Mouse (Mus musculus) thymus, adult 2 months (tissue): ENCODE results near the gene Gm12169.

Experiments used
- CTCF ChIP-seq: fragments of 200-500 bp; IDR thresholded peaks from 2 replicates; pipeline ENCODE4 v1.5.1; 2012; ENCODE audit warnings: mild to moderate bottlenecking, control low read depth, low read length, moderate library complexity, borderline replicate concordance; ENCODE audit not compliant: control insufficient read depth, poor library complexity, insufficient read depth; ENCODE audit errors: extremely low read depth
- POLR2A ChIP-seq: fragments of 200-500 bp; IDR thresholded peaks from 2 replicates; pipeline ENCODE4 v1.6.1; 2012; ENCODE audit warnings: mild to moderate bottlenecking, low read length, control low read depth, moderate library complexity; ENCODE audit not compliant: control insufficient read depth, poor library complexity, insufficient read depth; ENCODE audit errors: extremely low read depth

- TF ChIP-seq POLR2A (no peak), CTCF (no peak)
Measured at GRCm38 (mm10) chr11:46578771-46579281, 54.8 kb downstream of the Gm12169 start.
